Comparison of ENCODE assay signal across 13 mouse cellular contexts in genomic region chr9:27121254-27121653, GRCm38 (mm10).
"Had no signal": no experiment of that assay in that cellular context is flagged by ENCODE, and none has a peak within 500 bp of the region (broad histone marks: within the 10 kb centered on the region; RNA-seq: fewer than 3 reads in every experiment).

No protein-coding gene starts in this region.

- H3K9me3 ChIP-seq: intestine, embryonic 15.5 days; limb, embryonic 12.5 days; liver, embryonic 15.5 days; midbrain, embryonic 13.5 days had no signal

- H3K36me3 ChIP-seq: intestine, embryonic 15.5 days; limb, embryonic 12.5 days; liver, embryonic 15.5 days; midbrain, embryonic 13.5 days had no signal

- H3K4me1 ChIP-seq: intestine, embryonic 15.5 days; liver, embryonic 15.5 days had no signal

- H3K27ac ChIP-seq: intestine, embryonic 15.5 days; layer of hippocampus, adult 2 months; limb, embryonic 12.5 days; liver, embryonic 15.5 days; midbrain, embryonic 13.5 days had no signal

- H3K9ac ChIP-seq: intestine, embryonic 15.5 days; limb, embryonic 12.5 days; liver, embryonic 15.5 days; midbrain, embryonic 13.5 days had no signal

- DNase-seq: kidney, adult 18-20 months; kidney, postnatal 4 days; lung, adult 2 months; lung, postnatal 14 days; right cerebral cortex, postnatal 4 days; spleen, adult 18-20 months; thymus, adult 18-20 months; thymus, postnatal 14 days had no signal

- H3K4me2 ChIP-seq: intestine, embryonic 15.5 days; limb, embryonic 12.5 days; liver, embryonic 15.5 days; midbrain, embryonic 13.5 days had no signal

- H3K27me3 ChIP-seq: intestine, embryonic 15.5 days; limb, embryonic 12.5 days; liver, embryonic 15.5 days; midbrain, embryonic 13.5 days had no signal

- ATAC-seq: intestine, embryonic 15.5 days; midbrain, embryonic 13.5 days had no signal

- H3K4me3 ChIP-seq: intestine, embryonic 15.5 days; layer of hippocampus, adult 2 months; limb, embryonic 12.5 days; liver, embryonic 15.5 days; midbrain, embryonic 13.5 days had no signal
